Mouse (Mus musculus) heart, adult 18-20 months (tissue): ENCODE measurements around the gene AY761185. TPM values are rescaled to one million over a fixed set of nuclear protein-coding genes. Genes with fewer than 3 reads are reported as not detected.
"Not testable (repeated sequence)": the region's sequence is repeated elsewhere in the genome, so short reads cannot be mapped to it uniquely, and the experiment has no call there.

ENCODE experiments used
- DNase-seq, 2 experiments: peaks; one replicate each; pipeline ENCODE4 v3.0.0; 2021 to 2022; ENCODE audit warnings: mixed read lengths in 1 of 2
- long read RNA-seq, 2 experiments: library from polyadenylated mRNA; stranded (forward); transcript quantifications; one replicate each; pipeline ENCODE4 v2.0.0; 2021
- total RNA-seq, 2 experiments: library from RNA; stranded (reverse); gene quantifications; 2 replicates each; pipeline ENCODE4 v1.2.3; 2021

The AY761185 gene
- total RNA-seq = not detected
- long read RNA-seq, experiment 1 = 0 reads
- long read RNA-seq, experiment 2 = 0 reads

- no peak for DNase-seq
Measured at GRCm38 (mm10) chr8:20944610-20945009, at the start of gene AY761185. TSS of gene AY761185 (minus strand) at chr8:20944710.

GRCm38 (mm10) chr8:20994042-20994441 lies 49.5 kb upstream of the AY761185 start:
- DNase-seq = not testable (repeated sequence)

GRCm38 (mm10) chr8:20979846-20980245 lies 35.3 kb upstream of the AY761185 start:
- no peak for DNase-seq

- DNase-seq = no peak
Measured at GRCm38 (mm10) chr8:20964531-20964930, 20.0 kb upstream of the AY761185 start.

GRCm38 (mm10) chr8:20921971-20922370 lies 22.5 kb downstream of the AY761185 start, which contains the start of gene Gm6040:
TSS of gene Gm6040 (minus strand) at chr8:20922071.
- no peak for DNase-seq

- no peak for DNase-seq
Measured at GRCm38 (mm10) chr8:20912288-20912687, 32.2 kb downstream of the AY761185 start.

- DNase-seq = no peak
Measured at GRCm38 (mm10) chr8:20908256-20908655, 36.3 kb downstream of the AY761185 start.

- no peak for DNase-seq
Measured at GRCm38 (mm10) chr8:20907119-20907518, 37.4 kb downstream of the AY761185 start.

GRCm38 (mm10) chr8:20902527-20902926 lies 42.0 kb downstream of the AY761185 start, which contains the start of gene Gm15056:
TSS of gene Gm15056 (minus strand) at chr8:20902627.
- no peak for DNase-seq

Other genes with a start within 250 kb of the AY761185 start
- gene Defb33, start 52.0 kb downstream of the AY761185 start, total RNA-seq = not detected
- not detected for gene Gm15056, start 42.1 kb downstream of the AY761185 start, total RNA-seq
- gene Gm6040, start 22.6 kb downstream of the AY761185 start, total RNA-seq = not detected
- gene Defa21, start 80.8 kb upstream of the AY761185 start, total RNA-seq = not detected
- gene Defa23, start 110.3 kb upstream of the AY761185 start, total RNA-seq = not detected
- gene Defa35, start 120.3 kb upstream of the AY761185 start, total RNA-seq = not detected
- not detected for gene Defa25, start 139.7 kb upstream of the AY761185 start, total RNA-seq
- gene Gm14851, start 151.3 kb upstream of the AY761185 start, total RNA-seq = not detected
- not detected for gene Defa30, start 189.9 kb upstream of the AY761185 start, total RNA-seq
- gene Defa22, start 217.6 kb upstream of the AY761185 start, total RNA-seq = not detected
- not detected for gene Defa31, start 246.9 kb upstream of the AY761185 start, total RNA-seq